Mouse (Mus musculus): ENCODE data around the gene Cybb. TPM values are rescaled to one million over a fixed set of nuclear protein-coding genes. Genes with fewer than 3 reads are reported as not detected.
A peak's percentile ranks its signal among the peaks of the same experiment; 100 is the strongest.

Cybb gene
- polyA plus RNA-seq, 1 experiment: 847 TPM

- Histone ChIP-seq H3K27ac (ENCODE audit: insufficient read depth, low read depth, low read length) (peak overlapping the region; percentile 90), H3K4me3 (ENCODE audit: insufficient read depth, low read length) (no peak overlapping the region), H3K4me1 (ENCODE audit: control insufficient read depth, insufficient read depth, low read length) (peaks cover 33% of the 10 kb centered on the region)
- TF ChIP-seq CTCF (IDR thresholded peaks at IDR 0.05; ENCODE audit: low read depth, low read length): no peak
- TF ChIP-seq POLR2A (IDR thresholded peaks at IDR 0.05; ENCODE audit: borderline replicate concordance, low read depth, low read length): no peak
Observed at GRCm38 (mm10) chrX:9462671-9463070, 24.9 kb downstream of the Cybb start.

DNA sequence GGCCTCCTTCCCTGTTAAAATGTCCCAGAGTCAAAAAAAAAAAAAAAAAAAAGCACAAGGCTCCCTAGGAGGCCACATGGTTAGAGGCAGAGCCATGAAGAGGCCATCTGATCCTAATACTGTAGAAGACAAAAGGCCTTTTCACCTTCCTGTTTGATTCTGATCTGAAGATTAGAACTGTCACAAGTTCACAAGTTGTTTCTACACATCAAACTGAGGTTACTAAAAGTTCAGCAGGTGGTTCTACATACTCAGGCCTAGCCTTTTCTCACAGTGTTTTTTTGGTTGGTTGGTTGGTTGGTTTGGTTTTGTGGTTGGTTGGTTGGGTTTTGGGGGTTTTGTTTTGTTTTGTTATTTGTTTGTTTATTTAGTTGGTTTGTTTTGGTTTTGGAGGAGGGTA lies 26.2 kb downstream of the Cybb start:
- Histone ChIP-seq H3K27ac (ENCODE audit: insufficient read depth, low read depth, low read length) (peak overlapping the region; percentile 90), H3K4me3 (ENCODE audit: insufficient read depth, low read length) (no peak overlapping the region), H3K4me1 (ENCODE audit: control insufficient read depth, insufficient read depth, low read length) (peaks cover 34% of the 10 kb centered on the region)
- TF ChIP-seq POLR2A (IDR thresholded peaks at IDR 0.05; ENCODE audit: borderline replicate concordance, low read depth, low read length) (no peak), CTCF (IDR thresholded peaks at IDR 0.05; ENCODE audit: low read depth, low read length) (no peak)

DNA sequence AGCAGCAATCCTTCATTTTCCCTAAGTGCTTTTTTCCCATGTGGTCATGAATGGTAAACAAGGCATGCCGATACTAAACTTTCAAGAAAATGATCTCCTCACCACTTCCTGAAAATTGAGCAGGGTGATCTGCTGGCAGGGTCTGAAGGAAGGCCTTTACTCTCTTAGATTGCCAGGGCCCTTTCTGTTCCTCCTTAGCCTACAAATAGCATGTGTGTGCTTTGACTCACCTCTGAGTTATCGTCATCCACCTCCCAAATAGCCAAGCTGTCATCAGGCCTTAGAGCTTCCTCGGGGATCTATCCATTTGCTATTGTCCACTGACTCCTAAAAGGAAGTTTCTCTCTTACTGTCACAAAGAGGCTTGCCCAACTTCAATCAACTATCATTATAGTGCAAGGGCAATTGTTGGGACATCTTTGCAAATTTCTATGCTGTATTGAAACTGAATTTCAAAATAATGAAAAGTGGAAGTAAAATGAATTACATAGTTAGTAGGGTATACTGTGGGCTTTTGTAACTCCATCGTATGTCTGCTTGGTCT lies 27.1 kb downstream of the Cybb start:
- H3K4me3 ChIP-seq (ENCODE audit: insufficient read depth, low read length): no peak overlapping the region
- H3K27ac ChIP-seq (ENCODE audit: insufficient read depth, low read depth, low read length): peak overlapping the region; percentile 90
- no peak for TF ChIP-seq CTCF (IDR thresholded peaks at IDR 0.05; ENCODE audit: low read depth, low read length)
- TF ChIP-seq POLR2A (IDR thresholded peaks at IDR 0.05; ENCODE audit: borderline replicate concordance, low read depth, low read length): no peak
- peaks cover 29% of the 10 kb centered on the region for H3K4me1 ChIP-seq (ENCODE audit: control insufficient read depth, insufficient read depth, low read length)

GRCm38 (mm10) chrX:9452375-9452774 lies 35.2 kb downstream of the Cybb start:
- no peak for TF ChIP-seq POLR2A (IDR thresholded peaks at IDR 0.05; ENCODE audit: borderline replicate concordance, low read depth, low read length)
- no peak for TF ChIP-seq CTCF (IDR thresholded peaks at IDR 0.05; ENCODE audit: low read depth, low read length)
- H3K4me3 ChIP-seq (ENCODE audit: insufficient read depth, low read length): no peak overlapping the region
- no peak overlapping the region for H3K27ac ChIP-seq (ENCODE audit: insufficient read depth, low read depth, low read length)

GRCm38 (mm10) chrX:9447284-9447683 lies 40.3 kb downstream of the Cybb start:
- no peak for TF ChIP-seq POLR2A (IDR thresholded peaks at IDR 0.05; ENCODE audit: borderline replicate concordance, low read depth, low read length)
- no peak for TF ChIP-seq CTCF (IDR thresholded peaks at IDR 0.05; ENCODE audit: low read depth, low read length)
- Histone ChIP-seq H3K4me3 (ENCODE audit: insufficient read depth, low read length) (no peak overlapping the region), H3K4me1 (ENCODE audit: control insufficient read depth, insufficient read depth, low read length) (peaks cover 13% of the 10 kb centered on the region), H3K27ac (ENCODE audit: insufficient read depth, low read depth, low read length) (peak overlapping the region; percentile 64)

More at GRCm38 (mm10) chrX:9452375-9452774, 35.2 kb downstream of the Cybb start:
- H3K4me1 ChIP-seq (ENCODE audit: control insufficient read depth, insufficient read depth, low read length): peaks cover 18% of the 10 kb centered on the region

- H3K27ac ChIP-seq (ENCODE audit: insufficient read depth, low read depth, low read length): no peak overlapping the region
- no peak for TF ChIP-seq CTCF (IDR thresholded peaks at IDR 0.05; ENCODE audit: low read depth, low read length)
- TF ChIP-seq POLR2A (IDR thresholded peaks at IDR 0.05; ENCODE audit: borderline replicate concordance, low read depth, low read length): no peak
- H3K4me1 ChIP-seq (ENCODE audit: control insufficient read depth, insufficient read depth, low read length): peaks cover 5% of the 10 kb centered on the region
- no peak overlapping the region for H3K4me3 ChIP-seq (ENCODE audit: insufficient read depth, low read length)
Observed at GRCm38 (mm10) chrX:9441102-9441501, 46.5 kb downstream of the Cybb start.

DNA sequence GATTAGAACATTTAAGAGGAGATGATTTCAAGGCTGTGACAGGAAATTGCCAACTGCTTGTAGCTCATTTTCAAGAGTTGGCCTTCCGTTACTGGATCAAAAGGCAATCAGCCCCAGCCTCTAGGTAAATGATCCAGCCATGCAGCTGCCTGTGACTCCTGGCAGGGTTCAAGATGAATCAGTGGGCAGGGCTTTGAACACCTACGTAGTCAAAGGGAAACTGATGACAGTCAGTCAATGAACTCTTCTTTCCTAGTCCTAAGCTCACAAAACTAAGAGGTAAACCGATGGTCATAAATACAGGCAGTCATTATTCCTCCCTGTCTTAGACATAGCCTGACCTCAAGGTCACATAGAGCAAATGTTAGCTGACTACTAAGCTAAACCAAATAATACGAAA lies 47.0 kb downstream of the Cybb start:
- Histone ChIP-seq H3K4me1 (ENCODE audit: control insufficient read depth, insufficient read depth, low read length) (peaks cover 8% of the 10 kb centered on the region), H3K27ac (ENCODE audit: insufficient read depth, low read depth, low read length) (no peak overlapping the region), H3K4me3 (ENCODE audit: insufficient read depth, low read length) (no peak overlapping the region)
- no peak for TF ChIP-seq POLR2A (IDR thresholded peaks at IDR 0.05; ENCODE audit: borderline replicate concordance, low read depth, low read length)
- TF ChIP-seq CTCF (IDR thresholded peaks at IDR 0.05; ENCODE audit: low read depth, low read length): no peak

DNA sequence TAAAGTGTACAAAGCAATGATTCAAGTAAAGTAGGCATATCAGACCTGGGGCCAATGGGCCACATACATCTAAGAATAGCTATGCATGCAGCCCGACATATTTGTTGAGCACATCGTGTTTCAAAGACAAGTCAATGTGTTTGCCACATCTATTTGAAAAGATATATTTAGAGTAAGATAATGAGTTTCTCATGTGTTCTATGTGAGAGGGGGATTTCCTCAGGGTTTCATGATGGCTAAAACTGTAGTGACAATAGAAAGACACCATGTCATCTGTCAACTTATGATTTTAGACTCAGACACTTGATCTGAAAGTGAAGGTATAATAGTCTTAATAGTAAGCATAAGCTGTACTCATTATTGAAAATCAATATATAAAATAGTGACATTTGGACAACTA lies 48.3 kb downstream of the Cybb start:
- TF ChIP-seq POLR2A (IDR thresholded peaks at IDR 0.05; ENCODE audit: borderline replicate concordance, low read depth, low read length): no peak
- no peak for TF ChIP-seq CTCF (IDR thresholded peaks at IDR 0.05; ENCODE audit: low read depth, low read length)
- Histone ChIP-seq H3K4me3 (ENCODE audit: insufficient read depth, low read length) (no peak overlapping the region), H3K4me1 (ENCODE audit: control insufficient read depth, insufficient read depth, low read length) (peaks cover 12% of the 10 kb centered on the region), H3K27ac (ENCODE audit: insufficient read depth, low read depth, low read length) (no peak overlapping the region)

DNA sequence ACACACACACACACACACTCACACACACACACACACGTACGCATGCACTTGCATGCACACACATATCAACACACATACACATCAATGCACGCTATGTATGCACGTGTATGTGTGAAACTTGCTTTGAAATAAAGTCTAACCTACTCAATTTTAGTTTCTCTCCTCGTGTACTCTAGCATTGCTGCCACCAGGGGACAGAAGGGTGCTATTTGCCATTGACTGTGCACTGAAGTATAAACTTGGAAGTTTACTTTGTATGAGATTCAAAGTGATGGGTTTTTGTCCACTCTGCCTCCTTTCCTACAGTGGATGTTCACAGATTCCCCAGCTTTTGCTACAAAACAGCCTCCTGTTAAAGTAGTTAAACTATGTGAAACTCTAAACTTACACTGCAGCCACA lies 73.7 kb downstream of the Cybb start:
- TF ChIP-seq CTCF (IDR thresholded peaks at IDR 0.05; ENCODE audit: low read depth, low read length): no peak
- TF ChIP-seq POLR2A (IDR thresholded peaks at IDR 0.05; ENCODE audit: borderline replicate concordance, low read depth, low read length): no peak
- Histone ChIP-seq H3K27ac (ENCODE audit: insufficient read depth, low read depth, low read length) (no peak overlapping the region), H3K4me1 (ENCODE audit: control insufficient read depth, insufficient read depth, low read length) (no peaks in the 10 kb centered on the region), H3K4me3 (ENCODE audit: insufficient read depth, low read length) (no peak overlapping the region)

Other genes starting within 250 kb of the Cybb start
- not detected in 2 replicates for gene Gm14862, start 230.9 kb downstream of the Cybb start, polyA plus RNA-seq (2012; ENCODE audit: insufficient read depth, insufficient read length, missing spikeins)
- 0.84 and 0.92 TPM in 2 replicates for gene Xk, start 215.0 kb downstream of the Cybb start, polyA plus RNA-seq (2012; ENCODE audit: insufficient read depth, insufficient read length, missing spikeins)
- gene H2al1m, start 204.0 kb downstream of the Cybb start, polyA plus RNA-seq (2012; ENCODE audit: insufficient read depth, insufficient read length, missing spikeins): not detected in 2 replicates
- gene H2al1k, start 137.1 kb downstream of the Cybb start, polyA plus RNA-seq (2012; ENCODE audit: insufficient read depth, insufficient read length, missing spikeins): not detected in 2 replicates
- not detected in 2 replicates for gene H2al1o, start 84.6 kb upstream of the Cybb start, polyA plus RNA-seq (2012; ENCODE audit: insufficient read depth, insufficient read length, missing spikeins)
- 102 and 105 TPM in 2 replicates for gene Dynlt3, start 175.2 kb upstream of the Cybb start, polyA plus RNA-seq (2012; ENCODE audit: insufficient read depth, insufficient read length, missing spikeins)

Measured in bone marrow macrophage, adult 2 months (primary cell).